Mouse (Mus musculus) stomach, embryonic 15.5 days (tissue): ENCODE measurements at regions not wholly inside any gene's neighbourhood (a gene's known extent, or its start where the extent isn't known, plus 50 kb on each side); places are given as distances from the start of the nearest gene placed in this dataset.
"Not testable (repeated sequence)": the region's sequence is repeated elsewhere in the genome, so short reads cannot be mapped to it uniquely, and the experiment has no call there.

Experiments used
- ATAC-seq: fragments of 200-750 bp; cut with Nextera tagmentation; 2 replicates; pipeline ENCODE4 v1.8.0; 2017; ENCODE audit warnings: low read depth, moderate number of reproducible peaks, moderate TSS enrichment; ENCODE audit not compliant: insufficient read depth, low FRiP score
- H3K27ac ChIP-seq: fragments of 300-500 bp; sonication (generic); 2 replicates; pipeline ENCODE4 v1.5.1; 2015; ENCODE audit warnings: mild to moderate bottlenecking, inconsistent platforms
- H3K27me3 ChIP-seq: fragments of 300-500 bp; sonication (generic); replicated peaks from 2 replicates; pipeline ENCODE4 v1.6.1; 2015; ENCODE audit warnings: inconsistent platforms
- H3K36me3 ChIP-seq: fragments of 300-500 bp; sonication (generic); 2 replicates; pipeline ENCODE4 v1.6.1; 2015; ENCODE audit warnings: inconsistent platforms
- H3K4me1 ChIP-seq: fragments of 300-500 bp; sonication (generic); 2 replicates; pipeline ENCODE4 v1.6.1; 2015; ENCODE audit warnings: inconsistent platforms
- H3K4me2 ChIP-seq: fragments of 300-500 bp; sonication (generic); 2 replicates; pipeline ENCODE4 v1.6.1; 2015; ENCODE audit warnings: mild to moderate bottlenecking, inconsistent platforms
- H3K4me3 ChIP-seq: fragments of 300-500 bp; sonication (generic); replicated peaks from 2 replicates; pipeline ENCODE4 v1.5.1; 2015; ENCODE audit warnings: inconsistent platforms
- H3K9ac ChIP-seq: fragments of 300-500 bp; sonication (generic); 2 replicates; pipeline ENCODE4 v1.6.1; 2015; ENCODE audit warnings: inconsistent platforms
- H3K9me3 ChIP-seq: fragments of 300-500 bp; sonication (generic); 2 replicates; pipeline ENCODE4 v1.6.1; 2016; ENCODE audit warnings: inconsistent platforms
- WGBS: fragments of 180-500 bp; shearing (Covaris S2); methylation state at CpG from one replicate; pipeline ENCODE4 v1.1.7; 2015; 5-methylcytosine and 5-hydroxymethylcytosine counted together

- not testable (repeated sequence) for H3K9me3 ChIP-seq, H3K27me3 ChIP-seq, ATAC-seq, H3K9ac ChIP-seq, H3K4me1 ChIP-seq, H3K27ac ChIP-seq, H3K4me3 ChIP-seq, H3K36me3 ChIP-seq, H3K4me2 ChIP-seq
- 12% methylated on average over 2 of the region's 2 CpGs for WGBS
These were observed 78.5 kb downstream of the 1700010I14Rik start for GRCm38 (mm10) chr17:9066633-9067032.

GRCm38 (mm10) chr17:9068859-9069602, 80.9 kb downstream of the 1700010I14Rik start:
- WGBS: 74% methylated on average over 5 of the region's 5 CpGs
- Histone ChIP-seq H3K36me3 (no peaks in the 10 kb centered on the region), H3K9me3 (no peaks in the 10 kb centered on the region), H3K4me1 (no peaks in the 10 kb centered on the region), H3K27ac (no peak overlapping the region), H3K9ac (no peak overlapping the region), H3K27me3 (no peaks in the 10 kb centered on the region), H3K4me3 (no peak overlapping the region), H3K4me2 (no peak overlapping the region)
- no peak for ATAC-seq

GRCm38 (mm10) chr17:9083629-9084028, 95.5 kb downstream of the 1700010I14Rik start:
- Histone ChIP-seq H3K9ac (no peak overlapping the region), H3K4me2 (no peak overlapping the region), H3K27ac (no peak overlapping the region), H3K4me1 (no peaks in the 10 kb centered on the region), H3K9me3 (no peaks in the 10 kb centered on the region; the same call in 1 of the 2 replicates), H3K36me3 (no peaks in the 10 kb centered on the region), H3K27me3 (no peaks in the 10 kb centered on the region), H3K4me3 (no peak overlapping the region)
- no peak for ATAC-seq
- WGBS: 86% methylated on average over 5 of the region's 5 CpGs

DNA sequence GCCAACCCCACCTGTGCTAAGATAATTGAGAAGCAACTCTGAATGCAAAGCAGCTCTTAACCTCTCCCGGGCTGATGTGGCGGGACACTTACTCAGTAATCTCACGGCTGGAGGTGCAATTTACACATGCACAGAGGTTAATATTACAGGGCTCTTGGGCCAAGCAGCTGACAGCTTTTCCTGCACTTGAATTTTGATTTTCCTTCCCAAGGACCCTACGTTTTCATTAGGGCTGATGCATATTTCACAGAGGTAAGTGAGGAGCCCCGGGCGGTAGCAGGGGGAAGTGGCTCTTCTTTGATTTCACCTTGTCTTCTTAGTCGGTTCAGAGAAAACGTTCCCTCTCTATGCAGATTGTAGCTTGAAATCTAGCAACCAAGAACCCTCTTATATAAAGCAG, 139.7 kb downstream of the 1700010I14Rik start:
- H3K4me3 ChIP-seq: no peak overlapping the region
- no peaks in the 10 kb centered on the region for H3K27me3 ChIP-seq
- H3K4me2 ChIP-seq: no peak overlapping the region
- H3K27ac ChIP-seq: no peak overlapping the region
- no peaks in the 10 kb centered on the region for H3K4me1 ChIP-seq
- H3K9ac ChIP-seq: no peak overlapping the region
- no peaks in the 10 kb centered on the region for H3K36me3 ChIP-seq
- no peak for ATAC-seq
- H3K9me3 ChIP-seq: no peaks in the 10 kb centered on the region
- 59% methylated on average over 8 of the region's 8 CpGs for WGBS

DNA sequence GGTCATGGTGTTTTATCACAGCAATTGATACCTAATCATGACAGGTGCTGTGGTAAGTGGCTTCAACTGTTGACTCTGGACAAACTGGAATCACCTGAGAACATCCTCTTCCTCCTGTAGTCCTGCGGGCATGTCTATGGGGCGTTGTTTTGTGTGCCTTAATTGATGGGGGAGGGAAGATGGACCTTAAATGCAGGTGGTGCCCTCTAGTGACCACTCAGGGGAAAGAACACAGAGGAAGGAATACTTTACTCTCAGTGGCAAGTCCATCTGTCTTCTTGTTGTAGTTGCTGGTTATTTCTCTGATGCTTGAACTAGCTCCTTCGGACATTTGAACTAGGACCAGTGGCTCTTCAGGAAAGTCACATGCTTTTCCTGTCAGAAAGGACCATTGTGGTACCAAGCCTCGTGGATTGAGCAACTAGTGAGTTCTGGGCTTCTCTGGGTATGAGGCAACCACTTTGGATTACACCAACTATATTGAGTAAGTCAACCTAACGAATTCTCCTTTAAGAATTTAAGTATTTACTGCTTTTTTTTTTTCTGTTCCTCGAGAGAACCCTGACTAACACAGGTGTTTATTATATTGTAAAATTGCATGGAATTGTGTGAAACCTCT, 157.6 kb downstream of the 1700010I14Rik start:
- no peaks in the 10 kb centered on the region for H3K27me3 ChIP-seq
- H3K27ac ChIP-seq: no peak overlapping the region
- H3K9me3 ChIP-seq: no peaks in the 10 kb centered on the region
- WGBS: 58% methylated on average over 6 of the region's 6 CpGs
- no peaks in the 10 kb centered on the region for H3K4me1 ChIP-seq
- no peak overlapping the region for H3K9ac ChIP-seq
- H3K4me3 ChIP-seq: no peak overlapping the region
- ATAC-seq: no peak
- H3K4me2 ChIP-seq: no peak overlapping the region
- no peaks in the 10 kb centered on the region for H3K36me3 ChIP-seq

GRCm38 (mm10) chr17:9150654-9151053, 162.5 kb downstream of the 1700010I14Rik start:
- no peaks in the 10 kb centered on the region for H3K36me3 ChIP-seq
- no peaks in the 10 kb centered on the region for H3K27me3 ChIP-seq
- no peaks in the 10 kb centered on the region for H3K9me3 ChIP-seq
- H3K4me2 ChIP-seq: no peak overlapping the region
- H3K4me1 ChIP-seq: no peaks in the 10 kb centered on the region
- WGBS: 93% methylated on average over 1 of the region's 1 CpGs
- no peak overlapping the region for H3K9ac ChIP-seq
- H3K4me3 ChIP-seq: no peak overlapping the region
- no peak overlapping the region for H3K27ac ChIP-seq
- ATAC-seq: no peak

GRCm38 (mm10) chr17:9162148-9162547, 174.0 kb downstream of the 1700010I14Rik start:
- Histone ChIP-seq H3K4me1 (peaks cover 2% of the 10 kb centered on the region; the same call in 1 of the 2 replicates), H3K27me3 (no peaks in the 10 kb centered on the region), H3K4me2 (no peak overlapping the region), H3K4me3 (no peak overlapping the region), H3K9ac (no peak overlapping the region), H3K9me3 (no peaks in the 10 kb centered on the region), H3K27ac (no peak overlapping the region), H3K36me3 (no peaks in the 10 kb centered on the region)
- ATAC-seq: no peak
- WGBS: 63% methylated on average over 6 of the region's 6 CpGs

DNA sequence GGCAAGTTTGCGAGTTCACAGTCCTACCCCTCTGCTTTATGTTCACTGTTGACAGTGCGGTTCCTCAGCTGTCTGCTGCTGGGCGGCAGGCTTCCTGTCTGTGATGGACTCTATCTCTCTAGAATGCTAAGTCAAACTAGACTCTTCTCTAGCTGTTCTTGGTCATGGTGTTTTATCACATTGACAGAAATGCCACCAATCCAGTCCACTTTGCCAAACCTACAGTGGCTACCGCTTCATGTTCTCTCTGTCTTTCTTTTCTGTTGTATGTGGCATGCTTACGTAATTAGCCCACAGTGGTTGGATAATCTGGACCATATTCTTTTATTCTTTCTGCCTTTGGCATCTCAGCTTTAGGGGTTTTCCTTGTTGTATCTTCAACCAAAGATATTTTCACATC, 174.5 kb downstream of the 1700010I14Rik start:
- H3K4me1 ChIP-seq: peaks cover 8% of the 10 kb centered on the region
- no peak overlapping the region for H3K4me3 ChIP-seq
- 80% methylated on average over 5 of the region's 5 CpGs for WGBS
- H3K27ac ChIP-seq: no peak overlapping the region
- no peaks in the 10 kb centered on the region for H3K27me3 ChIP-seq
- ATAC-seq: no peak
- H3K9me3 ChIP-seq: no peaks in the 10 kb centered on the region
- no peak overlapping the region for H3K4me2 ChIP-seq
- H3K9ac ChIP-seq: no peak overlapping the region
- H3K36me3 ChIP-seq: no peaks in the 10 kb centered on the region

GRCm38 (mm10) chr17:9163285-9163684, 175.2 kb downstream of the 1700010I14Rik start:
- H3K4me3 ChIP-seq: no peak overlapping the region
- WGBS: 82% methylated on average over 3 of the region's 3 CpGs
- ATAC-seq: no peak
- H3K9ac ChIP-seq: no peak overlapping the region
- H3K4me2 ChIP-seq: no peak overlapping the region
- H3K9me3 ChIP-seq: no peaks in the 10 kb centered on the region
- H3K4me1 ChIP-seq: peaks cover 9% of the 10 kb centered on the region
- no peaks in the 10 kb centered on the region for H3K27me3 ChIP-seq
- H3K36me3 ChIP-seq: no peaks in the 10 kb centered on the region
- no peak overlapping the region for H3K27ac ChIP-seq

DNA sequence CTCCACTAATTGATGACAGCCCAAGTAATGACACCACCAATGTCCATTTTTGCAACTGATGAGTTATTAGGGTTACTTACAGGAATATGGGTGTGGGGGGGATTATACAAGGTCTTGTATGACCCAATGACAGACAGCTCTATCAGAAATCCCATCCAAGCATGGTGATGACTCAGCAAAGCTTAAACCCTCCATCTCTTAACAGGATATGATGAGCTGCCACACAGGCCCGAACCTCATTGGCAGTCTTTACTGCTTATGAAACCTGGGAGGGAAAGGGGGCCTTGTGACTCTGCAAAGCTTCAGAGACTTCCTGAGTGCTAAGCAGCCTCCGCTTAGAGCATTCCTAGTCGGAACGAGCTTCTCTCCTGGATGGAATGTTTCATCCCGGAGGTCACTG, 176.4 kb downstream of the 1700010I14Rik start:
- Histone ChIP-seq H3K9ac (no peak overlapping the region), H3K9me3 (no peaks in the 10 kb centered on the region), H3K27me3 (no peaks in the 10 kb centered on the region), H3K27ac (no peak overlapping the region), H3K4me1 (peaks cover 9% of the 10 kb centered on the region), H3K4me3 (no peak overlapping the region), H3K36me3 (no peaks in the 10 kb centered on the region), H3K4me2 (no peak overlapping the region)
- no peak for ATAC-seq
- WGBS: 85% methylated on average over 5 of the region's 5 CpGs

- no peak; the same call in 1 of the 2 replicates for ATAC-seq
- 1% methylated on average over 10 of the region's 10 CpGs for WGBS
- peak overlapping the region; percentile 37 for H3K4me3 ChIP-seq
- H3K4me1 ChIP-seq: peaks cover 9% of the 10 kb centered on the region
- H3K36me3 ChIP-seq: no peaks in the 10 kb centered on the region
- no peaks in the 10 kb centered on the region for H3K27me3 ChIP-seq
- H3K4me2 ChIP-seq: peak overlapping the region; percentile 74
- H3K9me3 ChIP-seq: no peaks in the 10 kb centered on the region
- no peak overlapping the region for H3K27ac ChIP-seq
- H3K9ac ChIP-seq: no peak overlapping the region
These were observed 179.0 kb downstream of the 1700010I14Rik start for GRCm38 (mm10) chr17:9167161-9167560.

DNA sequence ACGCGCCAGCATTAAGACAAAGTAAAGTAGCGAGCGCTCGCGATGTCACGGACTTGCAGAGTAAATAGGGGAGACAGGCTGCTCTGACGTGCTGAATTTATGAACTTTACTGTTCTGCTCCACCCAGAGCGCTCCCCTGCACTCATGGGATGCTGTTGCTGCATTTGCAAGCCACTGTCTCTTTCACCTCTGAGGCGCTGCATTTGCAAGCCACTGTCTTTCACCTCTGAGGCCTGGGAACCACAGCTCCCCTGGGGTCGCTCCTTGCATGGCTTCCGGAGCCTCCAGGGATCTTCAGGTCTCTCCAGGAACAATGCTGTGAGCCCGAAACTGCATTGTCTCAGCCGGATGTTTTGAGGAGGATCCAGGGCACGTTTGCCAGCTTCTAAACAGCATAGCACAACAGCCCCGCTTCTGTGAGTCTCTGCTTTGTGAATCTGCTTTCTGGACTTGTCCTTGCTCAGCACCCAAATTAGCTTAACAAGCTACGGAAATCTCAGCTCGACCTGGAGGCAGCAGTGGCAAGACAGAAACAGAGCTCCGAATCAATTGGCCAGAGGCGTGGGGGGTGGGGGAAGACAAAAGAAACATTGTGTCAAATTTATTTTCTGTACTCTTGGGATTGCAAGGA, 179.6 kb downstream of the 1700010I14Rik start:
- H3K4me2 ChIP-seq: peak overlapping the region; percentile 74
- no peaks in the 10 kb centered on the region for H3K9me3 ChIP-seq
- ATAC-seq: no peak
- peaks cover 9% of the 10 kb centered on the region for H3K4me1 ChIP-seq
- H3K27ac ChIP-seq: no peak overlapping the region
- no peaks in the 10 kb centered on the region for H3K36me3 ChIP-seq
- H3K4me3 ChIP-seq: peak overlapping the region; percentile 37
- no peak overlapping the region for H3K9ac ChIP-seq
- no peaks in the 10 kb centered on the region for H3K27me3 ChIP-seq
- WGBS: 1% methylated on average over 20 of the region's 20 CpGs
